Mouse (Mus musculus): ENCODE measurements around the gene Zic4. TPM values are rescaled to one million over a fixed set of nuclear protein-coding genes. Genes with fewer than 3 reads are reported as not detected.

Zic4 gene
- polyA plus RNA-seq, 1 experiment from 2014 or later: not detected

DNA sequence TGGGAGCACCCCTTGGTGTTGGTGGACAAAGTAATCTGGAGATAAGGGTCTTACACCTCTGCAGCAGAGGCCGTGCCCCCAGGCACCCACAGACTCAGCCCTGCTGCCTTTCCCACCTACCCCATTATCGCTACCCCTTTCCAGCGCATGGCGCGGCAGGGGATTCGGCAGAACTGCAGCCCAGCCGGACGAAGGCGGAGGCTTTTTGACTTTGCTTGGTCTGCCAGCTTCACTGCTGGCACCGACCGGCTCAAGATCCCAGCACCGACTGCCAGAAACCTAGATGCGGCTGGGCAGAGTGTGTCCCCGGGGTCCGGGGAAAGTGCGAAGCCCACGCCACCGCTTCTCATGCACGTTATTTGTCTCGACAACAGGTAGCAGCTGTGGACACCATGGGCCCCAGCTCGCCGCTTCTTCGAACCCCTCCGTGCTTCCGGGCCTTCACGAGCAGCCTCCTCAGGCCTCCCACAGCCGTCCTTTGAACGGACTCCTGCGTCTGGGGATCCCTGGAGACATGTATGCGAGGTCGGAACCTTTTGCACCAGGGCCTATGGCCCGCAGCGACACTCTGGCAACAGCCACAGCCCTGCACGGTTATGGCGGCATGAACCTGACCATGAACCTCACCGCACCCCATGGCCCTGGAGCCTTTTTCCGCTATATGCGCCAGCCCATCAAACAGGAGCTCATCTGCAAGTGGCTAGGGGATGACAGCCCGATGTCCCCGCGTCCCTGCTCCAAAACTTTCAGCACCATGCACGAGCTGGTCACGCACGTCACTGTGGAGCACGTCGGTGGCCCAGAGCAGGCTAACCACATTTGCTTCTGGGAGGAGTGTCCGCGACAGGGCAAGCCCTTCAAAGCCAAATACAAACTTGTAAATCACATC lies 16.4 kb downstream of the Zic4 start:
- Histone ChIP-seq H3K36me3 (ENCODE audit: control insufficient read depth, insufficient read depth, low read length) (no peaks in the 10 kb centered on the region), H3K4me2 (ENCODE audit: low read depth, low read length) (no peak overlapping the region), H3K4me1 (replicated peaks; ENCODE audit: control insufficient read depth, insufficient read depth, low read length) (peaks cover 8% of the 10 kb centered on the region; the same call in 1 of the 2 replicates), H3K4me3 (ENCODE audit: low read length) (no peak overlapping the region), H3K27me3 (ENCODE audit: control insufficient read depth, insufficient read depth, low read depth, low read length) (peaks cover 96% of the 10 kb centered on the region), H3K27ac (ENCODE audit: low read length) (no peak overlapping the region), H3K9ac (ENCODE audit: low read length) (no peak overlapping the region), H3K9me3 (ENCODE audit: control insufficient read depth, low read length) (no peaks in the 10 kb centered on the region)
- ATAC-seq (ENCODE audit: low read depth): no peak
- under 1% methylated on average over 48 of the region's 48 CpGs for WGBS

DNA sequence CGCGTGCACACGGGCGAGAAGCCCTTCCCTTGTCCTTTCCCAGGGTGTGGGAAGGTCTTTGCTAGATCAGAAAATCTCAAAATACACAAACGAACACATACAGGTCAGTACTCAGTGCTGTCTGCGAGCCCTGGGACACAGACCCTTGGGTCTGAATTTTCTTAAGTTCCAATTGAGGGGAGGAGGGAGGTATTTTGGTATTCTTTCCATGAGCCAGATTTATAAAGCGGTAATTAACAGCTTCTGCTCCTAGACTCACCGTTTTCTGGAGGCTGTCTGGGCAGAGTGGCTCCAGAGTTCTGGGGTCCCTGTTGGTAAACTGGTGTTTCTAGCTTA lies 17.1 kb downstream of the Zic4 start:
- WGBS: 0% methylated on average over 8 of the region's 8 CpGs
- Histone ChIP-seq H3K4me2 (ENCODE audit: low read depth, low read length) (no peak overlapping the region), H3K4me1 (replicated peaks; ENCODE audit: control insufficient read depth, insufficient read depth, low read length) (peaks cover 8% of the 10 kb centered on the region; the same call in 1 of the 2 replicates), H3K4me3 (ENCODE audit: low read length) (no peak overlapping the region), H3K27ac (ENCODE audit: low read length) (no peak overlapping the region), H3K36me3 (ENCODE audit: control insufficient read depth, insufficient read depth, low read length) (no peaks in the 10 kb centered on the region), H3K9me3 (ENCODE audit: control insufficient read depth, low read length) (no peaks in the 10 kb centered on the region), H3K9ac (ENCODE audit: low read length) (no peak overlapping the region), H3K27me3 (ENCODE audit: control insufficient read depth, insufficient read depth, low read depth, low read length) (peaks cover 96% of the 10 kb centered on the region)
- no peak for ATAC-seq (ENCODE audit: low read depth)

DNA sequence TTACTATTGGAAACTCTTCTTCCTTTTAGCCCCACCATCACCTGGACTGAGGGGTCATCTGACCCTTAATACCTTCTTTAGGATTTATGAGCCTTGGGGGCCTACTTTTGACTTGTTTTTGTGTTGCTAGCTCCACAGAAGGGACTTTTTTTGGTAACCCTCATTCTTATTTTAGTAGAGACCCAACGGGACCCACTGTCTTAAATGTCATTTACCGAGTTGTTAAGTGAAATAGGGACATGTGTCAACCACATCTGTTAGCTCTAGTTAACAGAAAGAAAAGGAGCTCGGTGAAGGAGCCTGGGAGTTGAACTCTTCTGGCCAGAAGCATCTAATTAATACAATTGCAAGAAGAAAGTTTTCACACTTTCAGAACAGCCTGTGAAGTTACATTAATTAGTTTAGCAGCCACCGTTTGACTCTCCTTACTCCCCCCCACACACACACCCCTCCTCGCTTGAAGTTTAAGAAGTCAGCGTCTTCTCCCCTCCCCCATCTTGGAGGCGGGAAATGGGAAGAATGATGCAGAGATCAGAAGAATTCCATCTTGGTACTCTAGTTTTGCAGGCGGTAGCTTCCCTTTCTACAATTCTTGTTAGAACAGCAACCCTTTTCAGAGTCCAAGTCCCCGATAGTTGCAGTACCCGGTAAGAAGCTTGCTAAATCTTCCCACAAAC lies 17.7 kb downstream of the Zic4 start:
- Histone ChIP-seq H3K9me3 (ENCODE audit: control insufficient read depth, low read length) (no peaks in the 10 kb centered on the region), H3K4me1 (replicated peaks; ENCODE audit: control insufficient read depth, insufficient read depth, low read length) (peaks cover 8% of the 10 kb centered on the region; the same call in 1 of the 2 replicates), H3K27ac (ENCODE audit: low read length) (no peak overlapping the region), H3K36me3 (ENCODE audit: control insufficient read depth, insufficient read depth, low read length) (no peaks in the 10 kb centered on the region), H3K27me3 (ENCODE audit: control insufficient read depth, insufficient read depth, low read depth, low read length) (peaks cover 97% of the 10 kb centered on the region), H3K4me2 (ENCODE audit: low read depth, low read length) (no peak overlapping the region), H3K9ac (ENCODE audit: low read length) (no peak overlapping the region), H3K4me3 (ENCODE audit: low read length) (no peak overlapping the region)
- 0% methylated on average over 10 of the region's 10 CpGs for WGBS
- ATAC-seq (ENCODE audit: low read depth): no peak

- Histone ChIP-seq H3K9ac (ENCODE audit: low read length) (no peak overlapping the region), H3K4me1 (replicated peaks; ENCODE audit: control insufficient read depth, insufficient read depth, low read length) (peaks cover 8% of the 10 kb centered on the region; the same call in 1 of the 2 replicates), H3K36me3 (ENCODE audit: control insufficient read depth, insufficient read depth, low read length) (no peaks in the 10 kb centered on the region), H3K4me2 (ENCODE audit: low read depth, low read length) (no peak overlapping the region), H3K27ac (ENCODE audit: low read length) (no peak overlapping the region), H3K9me3 (ENCODE audit: control insufficient read depth, low read length) (no peaks in the 10 kb centered on the region), H3K27me3 (ENCODE audit: control insufficient read depth, insufficient read depth, low read depth, low read length) (peaks cover 98% of the 10 kb centered on the region), H3K4me3 (ENCODE audit: low read length) (no peak overlapping the region)
- no peak for ATAC-seq (ENCODE audit: low read depth)
- WGBS: 2% methylated on average over 9 of the region's 9 CpGs
Measured at GRCm38 (mm10) chr9:91380458-91380914, 18.3 kb downstream of the Zic4 start.

DNA sequence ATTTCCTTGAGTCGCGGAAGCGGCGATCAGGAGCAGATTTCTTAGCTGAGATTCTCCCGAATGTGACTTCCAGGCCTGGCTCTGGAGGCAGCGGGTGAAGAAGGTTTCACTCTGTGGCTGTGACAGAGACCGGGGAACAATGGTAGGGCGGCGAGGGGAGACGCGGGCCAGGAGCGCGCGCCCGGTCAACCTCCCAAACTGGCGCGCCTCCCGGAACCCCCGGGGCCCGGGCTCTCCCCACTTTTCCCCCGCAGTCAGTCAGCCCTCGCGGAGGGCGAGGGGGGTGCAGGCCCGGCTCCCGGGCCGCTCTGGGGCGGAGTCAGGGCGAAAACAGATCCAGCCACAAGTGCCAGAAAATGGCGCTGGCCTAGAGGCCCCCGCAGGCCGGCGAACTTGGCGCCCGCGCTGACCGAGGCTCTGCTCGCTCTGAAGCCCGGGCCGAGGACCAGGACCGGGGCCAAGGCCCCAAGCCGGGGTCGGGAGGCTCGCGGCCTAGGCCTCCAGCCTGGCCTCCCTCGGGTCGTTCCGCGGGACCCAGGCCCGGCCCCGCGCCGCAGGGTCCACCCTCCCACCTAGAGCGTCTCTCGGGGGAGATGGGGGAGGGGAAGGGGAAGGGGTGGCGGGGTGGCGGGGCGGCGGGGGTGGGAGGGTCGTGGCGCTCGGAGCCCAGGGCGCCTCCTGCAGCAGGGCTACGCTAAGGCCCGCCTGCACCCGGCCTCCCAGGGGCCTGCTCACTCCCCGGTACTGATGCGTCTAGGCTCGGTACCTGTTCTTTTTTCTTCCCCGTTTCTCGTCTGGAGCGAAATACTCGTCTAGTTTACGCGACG lies 19.3 kb downstream of the Zic4 start:
- H3K4me3 ChIP-seq (ENCODE audit: low read length): peak overlapping the region; percentile 58
- under 1% methylated on average over 39 of the region's 76 CpGs for WGBS
- peak; percentile 71 for ATAC-seq (ENCODE audit: low read depth)
- H3K9ac ChIP-seq (ENCODE audit: low read length): peak overlapping the region; percentile 61
- H3K27me3 ChIP-seq (ENCODE audit: control insufficient read depth, insufficient read depth, low read depth, low read length): peaks cover 98% of the 10 kb centered on the region
- no peak overlapping the region for H3K27ac ChIP-seq (ENCODE audit: low read length)
- peak overlapping the region; percentile 89 for H3K4me2 ChIP-seq (ENCODE audit: low read depth, low read length)
- H3K9me3 ChIP-seq (ENCODE audit: control insufficient read depth, low read length): no peaks in the 10 kb centered on the region
- H3K36me3 ChIP-seq (ENCODE audit: control insufficient read depth, insufficient read depth, low read length): no peaks in the 10 kb centered on the region
- H3K4me1 ChIP-seq (replicated peaks; ENCODE audit: control insufficient read depth, insufficient read depth, low read length): peaks cover 8% of the 10 kb centered on the region; the same call in 1 of the 2 replicates

DNA sequence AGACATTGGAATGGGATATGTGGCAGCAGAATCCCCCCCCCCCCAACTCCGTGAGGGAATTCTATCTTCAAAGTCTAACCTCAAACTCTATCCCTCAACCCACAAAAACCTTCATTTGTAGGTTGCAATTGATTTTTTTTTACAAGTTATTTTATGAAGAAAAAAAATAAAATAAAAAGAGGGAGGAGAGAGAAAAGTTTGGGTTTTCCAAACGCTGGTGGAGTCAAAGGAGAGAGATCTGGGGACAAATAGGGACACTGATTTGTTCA lies 19.8 kb downstream of the Zic4 start:
- ATAC-seq (ENCODE audit: low read depth): no peak
- H3K27ac ChIP-seq (ENCODE audit: low read length): no peak overlapping the region
- peak overlapping the region; percentile 89 for H3K4me2 ChIP-seq (ENCODE audit: low read depth, low read length)
- peaks cover 8% of the 10 kb centered on the region; the same call in 1 of the 2 replicates for H3K4me1 ChIP-seq (replicated peaks; ENCODE audit: control insufficient read depth, insufficient read depth, low read length)
- no peak overlapping the region for H3K9ac ChIP-seq (ENCODE audit: low read length)
- WGBS: 3% methylated on average over 2 of the region's 2 CpGs
- H3K27me3 ChIP-seq (ENCODE audit: control insufficient read depth, insufficient read depth, low read depth, low read length): peaks cover 98% of the 10 kb centered on the region
- no peaks in the 10 kb centered on the region for H3K9me3 ChIP-seq (ENCODE audit: control insufficient read depth, low read length)
- no peaks in the 10 kb centered on the region for H3K36me3 ChIP-seq (ENCODE audit: control insufficient read depth, insufficient read depth, low read length)
- no peak overlapping the region; the same call in 1 of the 2 replicates for H3K4me3 ChIP-seq (ENCODE audit: low read length)

- no peak overlapping the region for H3K4me2 ChIP-seq (ENCODE audit: low read depth, low read length)
- H3K9ac ChIP-seq (ENCODE audit: low read length): no peak overlapping the region
- H3K4me3 ChIP-seq (ENCODE audit: low read length): no peak overlapping the region
- H3K27ac ChIP-seq (ENCODE audit: low read length): no peak overlapping the region
- 4% methylated on average over 24 of the region's 24 CpGs for WGBS
- no peaks in the 10 kb centered on the region for H3K9me3 ChIP-seq (ENCODE audit: control insufficient read depth, low read length)
- no peaks in the 10 kb centered on the region for H3K36me3 ChIP-seq (ENCODE audit: control insufficient read depth, insufficient read depth, low read length)
- no peak for ATAC-seq (ENCODE audit: low read depth)
- H3K4me1 ChIP-seq (replicated peaks; ENCODE audit: control insufficient read depth, insufficient read depth, low read length): peaks cover 8% of the 10 kb centered on the region; the same call in 1 of the 2 replicates
- peaks cover 98% of the 10 kb centered on the region for H3K27me3 ChIP-seq (ENCODE audit: control insufficient read depth, insufficient read depth, low read depth, low read length)
Measured at GRCm38 (mm10) chr9:91382471-91383255, 20.4 kb downstream of the Zic4 start.

- H3K4me1 ChIP-seq (replicated peaks; ENCODE audit: control insufficient read depth, insufficient read depth, low read length): peaks cover 8% of the 10 kb centered on the region; the same call in 1 of the 2 replicates
- no peaks in the 10 kb centered on the region for H3K9me3 ChIP-seq (ENCODE audit: control insufficient read depth, low read length)
- 3% methylated on average over 28 of the region's 28 CpGs for WGBS
- peaks cover 97% of the 10 kb centered on the region for H3K27me3 ChIP-seq (ENCODE audit: control insufficient read depth, insufficient read depth, low read depth, low read length)
- no peaks in the 10 kb centered on the region for H3K36me3 ChIP-seq (ENCODE audit: control insufficient read depth, insufficient read depth, low read length)
- no peak overlapping the region for H3K27ac ChIP-seq (ENCODE audit: low read length)
- ATAC-seq (ENCODE audit: low read depth): no peak
- no peak overlapping the region for H3K4me3 ChIP-seq (ENCODE audit: low read length)
- H3K9ac ChIP-seq (ENCODE audit: low read length): no peak overlapping the region
- H3K4me2 ChIP-seq (ENCODE audit: low read depth, low read length): no peak overlapping the region
Measured at GRCm38 (mm10) chr9:91383441-91384135, 21.4 kb downstream of the Zic4 start.

Data from lung, embryonic 16.5 days (tissue).